Comparison of ENCODE assay signal across 18 mouse cellular contexts in genomic region chr8:106584942-106585670, GRCm38 (mm10). TPM values are rescaled to one million over a fixed set of nuclear protein-coding genes. Genes with fewer than 3 reads are reported as not detected.
DNase-seq lines count a peak whose midpoint lies in the region; ATAC-seq and TF ChIP-seq lines count a peak whose summit lies in the region.
"Had no signal": no experiment of that assay in that cellular context is flagged by ENCODE, and none has a peak within 500 bp of the region (broad histone marks: within the 10 kb centered on the region; RNA-seq: fewer than 3 reads in every experiment).

No protein-coding gene starts in this region.

- H3K27ac ChIP-seq in ES-E14 (ENCODE audit: insufficient read depth, low read depth, low read length, poor library complexity, severe bottlenecking): no peak overlapping the region
- H3K27ac ChIP-seq in intestine, postnatal 0 days (ENCODE audit: low read depth, low read length): peak overlapping the region; percentile 80
- H3K27ac ChIP-seq: embryonic facial prominence, embryonic 13.5 days; gastrocnemius, adult 2 months; hindbrain, embryonic 10.5 days had no signal

- H3K9me3 ChIP-seq in ES-E14 (ENCODE audit: control insufficient read depth, insufficient read depth, low read depth, low read length): no peaks in the 10 kb centered on the region
- no peaks in the 10 kb centered on the region for H3K9me3 ChIP-seq in intestine, postnatal 0 days (ENCODE audit: control insufficient read depth)
- H3K9me3 ChIP-seq: hindbrain, embryonic 10.5 days had no signal

- H3K4me3 ChIP-seq in ES-E14 (ENCODE audit: insufficient read depth in 1 of 2, low read depth in 1 of 2, low read length in 2 of 2, poor library complexity in 1 of 2, severe bottlenecking in 1 of 2): no peak overlapping the region
- no peak overlapping the region for H3K4me3 ChIP-seq in intestine, postnatal 0 days (ENCODE audit: low read depth, low read length)
- H3K4me3 ChIP-seq: embryonic facial prominence, embryonic 13.5 days; gastrocnemius, adult 2 months; hindbrain, embryonic 10.5 days had no signal

- no peak for TF ChIP-seq CTCF in intestine, postnatal 0 days (IDR thresholded peaks at IDR 0.05; ENCODE audit: low read depth)

- DNase-seq in kidney, adult 8-10 months: peak; percentile 53 to 69
- no peak for DNase-seq in kidney, postnatal 10 days
- no peak for DNase-seq in ES-E14 (ENCODE audit: low read depth, low spot score)
- DNase-seq in lung, postnatal 36 days: peak; percentile 25
- no peak for DNase-seq in adrenal gland, postnatal 36 days
- DNase-seq in MN1 (ENCODE audit: low spot score): no peak
- DNase-seq: B cell, adult 2 months; cerebellum, adult 8-10 months; forebrain, postnatal 0 days; gastrocnemius, adult 2 months; left cerebral cortex, postnatal 4 days had no signal

- no peaks in the 10 kb centered on the region for H3K27me3 ChIP-seq in intestine, postnatal 0 days (replicated peaks; ENCODE audit: control insufficient read depth, insufficient read depth, low read length)
- H3K27me3 ChIP-seq: embryonic facial prominence, embryonic 13.5 days; Patski had no signal

- H3K36me3 ChIP-seq in ES-E14 (ENCODE audit: control insufficient read depth, insufficient read depth, low read length, poor library complexity, severe bottlenecking): no peaks in the 10 kb centered on the region
- no peaks in the 10 kb centered on the region for H3K36me3 ChIP-seq in intestine, postnatal 0 days (ENCODE audit: control insufficient read depth, insufficient read depth)
- H3K36me3 ChIP-seq: embryonic facial prominence, embryonic 13.5 days; hindbrain, embryonic 10.5 days had no signal

- WGBS in intestine, postnatal 0 days: 23% methylated on average over 11 of the region's 11 CpGs

- H3K4me1 ChIP-seq in ES-E14 (ENCODE audit: control insufficient read depth in 2 of 2, insufficient read depth in 2 of 2, low read length in 2 of 2, poor library complexity in 1 of 2): peaks cover 3 to 4% of the 10 kb centered on the region in 2 experiments; a peak in 2 of 4 replicates
- H3K4me1 ChIP-seq in intestine, postnatal 0 days (replicated peaks; ENCODE audit: control insufficient read depth, insufficient read depth, low read length): no peaks in the 10 kb centered on the region; the same call in 1 of the 2 replicates
- H3K4me1 ChIP-seq: embryonic facial prominence, embryonic 13.5 days; hindbrain, embryonic 10.5 days had no signal

- H3K4me2 ChIP-seq in intestine, postnatal 0 days (replicated peaks; ENCODE audit: low read depth): no peak overlapping the region
- H3K4me2 ChIP-seq: embryonic facial prominence, embryonic 13.5 days; liver, embryonic 11.5 days had no signal

- ATAC-seq in intestine, postnatal 0 days: peak; percentile 90
- no peak for ATAC-seq in activated CD4-positive, CD25-positive, alpha-beta regulatory T cell, adult 4 months
- ATAC-seq: forebrain, postnatal 0 days; midbrain, embryonic 16.5 days; Patski had no signal

- H3K9ac ChIP-seq in ES-E14 (ENCODE audit: insufficient read depth, low read depth, low read length, poor library complexity, severe bottlenecking): peak overlapping the region; percentile 7; the same call in 1 of the 2 replicates
- no peak overlapping the region for H3K9ac ChIP-seq in intestine, postnatal 0 days (ENCODE audit: low read depth, low read length)
- H3K9ac ChIP-seq: embryonic facial prominence, embryonic 13.5 days; forebrain, postnatal 0 days had no signal

- in situ Hi-C loops in ES-E14 (cut with MboI; ENCODE audit: low sequenced_read_pairs in 2 of 2, unreplicated experiment in 2 of 2): no loop called here

TF ChIP-seq in ES-E14, 5 proteins besides CTCF, POLR2A, EP300 and RAD21:
- TF ChIP-seq CHD2 (IDR thresholded peaks at IDR 0.05; ENCODE audit: low read depth, low read length) (no peak), MAFK (IDR thresholded peaks at IDR 0.05; ENCODE audit: insufficient read depth, low read depth, low read length) (no peak), ZNF384 (IDR thresholded peaks at IDR 0.05; ENCODE audit: low read depth, low read length) (no peak)
TF ChIP-seq in ES-E14: peak in this region for 0.

RNA-seq across cellular contexts. Expression of gene Gm10073, which starts 11.8 kb away (rescaled TPM):
- total RNA-seq in ES-E14 (2012; rRNA removed): 83.5 and 86.5 TPM in 2 replicates
- 8.8 and 9.2 TPM in 2 replicates for polyA plus RNA-seq in intestine, postnatal 0 days (2015; fragmentation: Nextera tagmentation; extraction: Ambion mirVana)
- total RNA-seq in adrenal gland, postnatal 36 days (2021): 100 to 1,000 TPM; 132 to 140 TPM
- polyA plus RNA-seq in activated CD4-positive, CD25-positive, alpha-beta regulatory T cell, adult 4 months (2017; shearing (Covaris generic)): 100 to 1,000 TPM in 1 of 2 experiments, 10 to 100 TPM in 1; 85.5 to 100 TPM

RNA-seq across cellular contexts. Expression of gene Cdh1, which starts 18.0 kb away (rescaled TPM):
- 254 and 424 TPM in 2 replicates for total RNA-seq in ES-E14 (2012; rRNA removed)
- 82.1 and 88.1 TPM in 2 replicates for polyA plus RNA-seq in intestine, postnatal 0 days (2015; fragmentation: Nextera tagmentation; extraction: Ambion mirVana)
- total RNA-seq in adrenal gland, postnatal 36 days (2021): not detected
- under 1 TPM; 0.20 to 0.57 TPM for polyA plus RNA-seq in activated CD4-positive, CD25-positive, alpha-beta regulatory T cell, adult 4 months (2017; shearing (Covaris generic))

Comparison
In these comparisons a context has a peak if more than half of its experiments do, and no peak if none do; other contexts are left out.
1. DNase-seq: peak in kidney, adult 8-10 months (2 of 2) and lung, postnatal 36 days (single experiment); none in kidney, postnatal 10 days (single experiment), ES-E14 (single experiment), adrenal gland, postnatal 36 days (0 of 2) and MN1 (single experiment).
2. RNA of gene Cdh1, which starts 18.0 kb away (total RNA-seq): 254 to 424 TPM in ES-E14; not detected in adrenal gland, postnatal 36 days; every median in the first group is over 100 times any median in the second.